Mouse (Mus musculus): ENCODE measurements around the gene Hephl1.

DNA sequence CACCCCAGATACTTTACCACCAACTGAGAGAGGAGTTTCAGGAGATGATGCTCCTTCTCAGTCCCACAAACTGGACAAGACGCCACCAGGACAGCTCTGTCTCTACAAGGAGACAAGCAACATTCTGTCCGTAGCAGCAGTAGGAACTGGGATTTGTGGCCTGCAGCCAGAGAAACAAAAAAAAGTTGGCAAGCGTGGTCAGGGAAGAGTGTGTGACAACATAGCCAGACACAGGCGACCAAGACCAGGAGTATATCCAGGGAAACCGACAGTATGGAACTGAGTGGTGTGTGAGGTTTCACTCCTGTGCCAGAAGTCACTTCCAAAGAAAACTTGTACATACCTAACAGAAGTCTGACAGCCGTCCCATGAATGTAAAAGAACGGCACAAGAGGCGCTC is 81.1 kb downstream of the Hephl1 start:
- no peak for TF ChIP-seq CTCF (IDR thresholded peaks at IDR 0.05; ENCODE audit: borderline replicate concordance, control insufficient read depth, extremely low read depth, insufficient read depth, low read length, poor library complexity)
- TF ChIP-seq POLR2A (IDR thresholded peaks at IDR 0.05; ENCODE audit: control insufficient read depth, extremely low read depth, insufficient read depth, low read length, poor library complexity) = no peak

Measured in thymus, adult 2 months (tissue).